Mouse (Mus musculus): ENCODE data around the gene Exoc3l.

GRCm38 (mm10) chr8:105339886-105340635 is 44.2 kb upstream of the Exoc3l start:
- no peak for TF ChIP-seq CTCF (IDR thresholded peaks at IDR 0.05; ENCODE audit: insufficient read depth, low read depth, low read length)
- TF ChIP-seq POLR2A (IDR thresholded peaks at IDR 0.05; ENCODE audit: insufficient read depth, low read depth, low read length): no peak
